ENCODE assay signal across 9 mouse cellular contexts in genomic region chr13:14062209-14063012, GRCm38 (mm10). TPM values are rescaled to one million over a fixed set of nuclear protein-coding genes. Genes with fewer than 3 reads are reported as not detected.
A peak's percentile ranks its signal among the peaks of the same experiment; 100 is the strongest.
DNase-seq lines count a peak whose midpoint lies in the region; ATAC-seq and TF ChIP-seq lines count a peak whose summit lies in the region.
"Had no signal": no experiment of that assay in that cellular context is flagged by ENCODE, and none has a peak within 500 bp of the region (broad histone marks: within the 10 kb centered on the region; RNA-seq: fewer than 3 reads in every experiment).

No protein-coding gene starts in this region.

- WGBS in limb, embryonic 11.5 days = 7% methylated on average over 11 of the region's 11 CpGs
- WGBS in stomach, embryonic 15.5 days = 4% methylated on average over 11 of the region's 11 CpGs

- peak; percentile 2 for ATAC-seq in erythroblast, adult 5-6 weeks (replicated peaks; ENCODE audit: low FRiP score, poor library complexity, severe bottlenecking)
- no peak for ATAC-seq in limb, embryonic 11.5 days (ENCODE audit: insufficient number of reproducible peaks, low FRiP score, low TSS enrichment, low read depth)
- no peak for ATAC-seq in stomach, embryonic 15.5 days (ENCODE audit: insufficient read depth, low FRiP score, low read depth)

- no peaks in the 10 kb centered on the region for H3K4me1 ChIP-seq in limb, embryonic 11.5 days (ENCODE audit: control insufficient read depth, insufficient read depth, low read length)
- H3K4me1 ChIP-seq in stomach, embryonic 15.5 days = 0 out of 2 replicates have a peak, but pooled peaks cover 3% of the 10 kb centered on the region

- H3K4me3 ChIP-seq in gastrocnemius, adult 2 months = peak overlapping the region; percentile 95
- peak overlapping the region; percentile 97 for H3K4me3 ChIP-seq in limb, embryonic 11.5 days (ENCODE audit: low read depth, low read length)
- peak overlapping the region; percentile 99 for H3K4me3 ChIP-seq in stomach, embryonic 15.5 days (replicated peaks)

- no peaks in the 10 kb centered on the region for H3K27me3 ChIP-seq in limb, embryonic 11.5 days (ENCODE audit: control insufficient read depth, insufficient read depth, low read length)
- H3K27me3 ChIP-seq in stomach, embryonic 15.5 days (replicated peaks) = no peaks in the 10 kb centered on the region
- H3K27me3 ChIP-seq: Patski had no signal

- H3K9ac ChIP-seq in limb, embryonic 11.5 days (ENCODE audit: low read length) = peak overlapping the region; percentile 75
- peak overlapping the region; percentile 35 for H3K9ac ChIP-seq in stomach, embryonic 15.5 days

- DNase-seq in gastrocnemius, adult 2 months = no peak
- DNase-seq in gastrocnemius, postnatal 36 days = no peak
- DNase-seq in CD4-positive helper T cell, adult 2 months (ENCODE audit: low read depth, low spot score) = peak; percentile 18
- DNase-seq in limb, embryonic 11.5 days (ENCODE audit: low spot score) = no peak
- DNase-seq in adrenal gland, adult (ENCODE audit: inconsistent age in 2 of 2, low spot score in 1 of 2) = no peak
- no peak for DNase-seq in adrenal gland, postnatal 25 days

- H3K9me3 ChIP-seq in limb, embryonic 11.5 days (ENCODE audit: control insufficient read depth, low read length) = no peaks in the 10 kb centered on the region
- no peaks in the 10 kb centered on the region for H3K9me3 ChIP-seq in stomach, embryonic 15.5 days

- intact Hi-C loops in gastrocnemius, adult 2 months (cut with DNase I) = loop anchor here (1.0 to 10.0 kb wide), 3 partner anchors 23 to 105 kb away; partner anchors contain the start of gene Tbce
- intact Hi-C loops in gastrocnemius, postnatal 36 days (cut with DNase I) = loop anchor here (5.0 to 10.0 kb wide), 3 partner anchors 105 to 178 kb away; partner anchors contain the start of gene B3galnt2

- H3K4me2 ChIP-seq in limb, embryonic 11.5 days (ENCODE audit: low read depth, severe bottlenecking) = peak overlapping the region; percentile 53
- peak overlapping the region; percentile 64 for H3K4me2 ChIP-seq in stomach, embryonic 15.5 days

- peaks cover 3% of the 10 kb centered on the region; the same call in 1 of the 2 replicates for H3K36me3 ChIP-seq in limb, embryonic 11.5 days (ENCODE audit: control insufficient read depth, insufficient read depth, low read length)
- H3K36me3 ChIP-seq in stomach, embryonic 15.5 days = no peaks in the 10 kb centered on the region; the same call in 1 of the 2 replicates

- H3K27ac ChIP-seq in gastrocnemius, adult 2 months = peak overlapping the region; percentile 94
- peak overlapping the region; percentile 76; the same call in 1 of the 2 replicates for H3K27ac ChIP-seq in limb, embryonic 11.5 days (replicated peaks; ENCODE audit: low read depth, low read length)
- peak overlapping the region; percentile 96 for H3K27ac ChIP-seq in stomach, embryonic 15.5 days

- TF ChIP-seq CTCF in gastrocnemius, adult 2 months (IDR thresholded peaks at IDR 0.05) = no peak

RNA-seq across cellular contexts. Expression of gene Arid4b, which starts 0.6 kb away (rescaled TPM):
- 10 to 100 TPM; 14.0 TPM for total RNA-seq in gastrocnemius, adult 2 months (2021)
- total RNA-seq in gastrocnemius, postnatal 36 days (2021) = 10 to 100 TPM; 10.9 to 11.6 TPM
- 102 and 126 TPM in 2 replicates for total RNA-seq in erythroblast, adult 5-6 weeks (2015; ENCODE audit: low replicate concordance)
- total RNA-seq in erythroblast, adult 5-6 weeks (2017; ENCODE audit: low replicate concordance) = 186 and 206 TPM in 2 replicates
- polyA plus RNA-seq in limb, embryonic 11.5 days (2014; fragmentation: Nextera tagmentation; extraction: Ambion mirVana) = 87.2 and 90.6 TPM in 2 replicates
- 61.6 and 63.3 TPM in 2 replicates for polyA plus RNA-seq in stomach, embryonic 15.5 days (2015; fragmentation: Nextera tagmentation; extraction: Ambion mirVana)
- 39.6 and 49.6 TPM in 2 replicates for total RNA-seq in adrenal gland, postnatal 25 days (2021)

RNA-seq across cellular contexts. Expression of gene Ggps1, which starts 0.9 kb away (rescaled TPM):
- total RNA-seq in gastrocnemius, adult 2 months (2021) = 10 to 100 TPM; 15.1 to 19.4 TPM
- 10 to 100 TPM; 10.4 to 11.9 TPM for total RNA-seq in gastrocnemius, postnatal 36 days (2021)
- 13.4 and 34.7 TPM in 2 replicates for total RNA-seq in erythroblast, adult 5-6 weeks (2015; ENCODE audit: low replicate concordance)
- total RNA-seq in erythroblast, adult 5-6 weeks (2017; ENCODE audit: low replicate concordance) = 25.8 and 30.6 TPM in 2 replicates
- polyA plus RNA-seq in limb, embryonic 11.5 days (2014; fragmentation: Nextera tagmentation; extraction: Ambion mirVana) = 59.8 and 67.1 TPM in 2 replicates
- polyA plus RNA-seq in stomach, embryonic 15.5 days (2015; fragmentation: Nextera tagmentation; extraction: Ambion mirVana) = 44.1 and 46.1 TPM in 2 replicates
- 38.0 and 40.1 TPM in 2 replicates for total RNA-seq in adrenal gland, postnatal 25 days (2021)

RNA-seq across cellular contexts. Expression of gene Tbce, which starts 23.0 kb away (rescaled TPM):
- 10 to 100 TPM; 16.6 to 18.9 TPM for total RNA-seq in gastrocnemius, adult 2 months (2021)
- 10 to 100 TPM; 12.9 to 15.1 TPM for total RNA-seq in gastrocnemius, postnatal 36 days (2021)
- total RNA-seq in erythroblast, adult 5-6 weeks (2015; ENCODE audit: low replicate concordance) = 54.1 and 95.3 TPM in 2 replicates
- total RNA-seq in erythroblast, adult 5-6 weeks (2017; ENCODE audit: low replicate concordance) = 71.3 and 80.4 TPM in 2 replicates
- 61.8 and 66.1 TPM in 2 replicates for polyA plus RNA-seq in limb, embryonic 11.5 days (2014; fragmentation: Nextera tagmentation; extraction: Ambion mirVana)
- polyA plus RNA-seq in stomach, embryonic 15.5 days (2015; fragmentation: Nextera tagmentation; extraction: Ambion mirVana) = 52.2 and 57.9 TPM in 2 replicates
- 50.3 and 63.1 TPM in 2 replicates for total RNA-seq in adrenal gland, postnatal 25 days (2021)
